Mouse (Mus musculus): Measurements from ENCODE around the gene Slc34a3. TPM values are rescaled to one million over a fixed set of nuclear protein-coding genes. Genes with fewer than 3 reads are reported as not detected.

Slc34a3 gene
- polyA plus RNA-seq, 1 experiment from 2014 or later: not detected

GRCm38 (mm10) chr2:25225811-25226379, 8.3 kb downstream of the Slc34a3 start:
- Histone ChIP-seq H3K36me3 (ENCODE audit: control insufficient read depth, insufficient read depth, low read length) (peaks cover 2% of the 10 kb centered on the region; the same call in 1 of the 2 replicates), H3K4me3 (ENCODE audit: low read depth, low read length) (peak overlapping the region; percentile 85), H3K4me1 (ENCODE audit: control insufficient read depth, insufficient read depth, low read length) (peaks cover 8% of the 10 kb centered on the region), H3K9me3 (ENCODE audit: control insufficient read depth, low read length) (no peaks in the 10 kb centered on the region), H3K4me2 (ENCODE audit: low read depth, severe bottlenecking) (peak overlapping the region; percentile 64), H3K9ac (ENCODE audit: low read length) (no peak overlapping the region), H3K27ac (replicated peaks; ENCODE audit: low read depth, low read length) (peak overlapping the region; percentile 96), H3K27me3 (ENCODE audit: control insufficient read depth, insufficient read depth, low read length) (no peaks in the 10 kb centered on the region)
- 74% methylated on average over 8 of the region's 8 CpGs for WGBS
- ATAC-seq (ENCODE audit: insufficient number of reproducible peaks, low FRiP score, low TSS enrichment, low read depth) (no peak), DNase-seq (ENCODE audit: low spot score) (no peak)

GRCm38 (mm10) chr2:25224766-25225752, 9.1 kb downstream of the Slc34a3 start:
- peak overlapping the region; percentile 96 for H3K27ac ChIP-seq (replicated peaks; ENCODE audit: low read depth, low read length)
- ATAC-seq (ENCODE audit: insufficient number of reproducible peaks, low FRiP score, low TSS enrichment, low read depth) (peak; percentile 96), DNase-seq (ENCODE audit: low spot score) (peak; percentile 97)
- H3K4me3 ChIP-seq (ENCODE audit: low read depth, low read length): peak overlapping the region; percentile 85
- H3K9me3 ChIP-seq (ENCODE audit: control insufficient read depth, low read length): no peaks in the 10 kb centered on the region
- peak overlapping the region; percentile 65 for H3K9ac ChIP-seq (ENCODE audit: low read length)
- no peaks in the 10 kb centered on the region for H3K27me3 ChIP-seq (ENCODE audit: control insufficient read depth, insufficient read depth, low read length)
- 2% methylated on average over 41 of the region's 41 CpGs for WGBS
- H3K36me3 ChIP-seq (ENCODE audit: control insufficient read depth, insufficient read depth, low read length): peaks cover 2% of the 10 kb centered on the region; the same call in 1 of the 2 replicates
- H3K4me2 ChIP-seq (ENCODE audit: low read depth, severe bottlenecking): peak overlapping the region; percentile 64
- peaks cover 8% of the 10 kb centered on the region for H3K4me1 ChIP-seq (ENCODE audit: control insufficient read depth, insufficient read depth, low read length)

- ATAC-seq (ENCODE audit: insufficient number of reproducible peaks, low FRiP score, low TSS enrichment, low read depth) (no peak), DNase-seq (ENCODE audit: low spot score) (no peak)
- Histone ChIP-seq H3K4me2 (ENCODE audit: low read depth, severe bottlenecking) (peak within 1 kb of the TSS; percentile 93), H3K4me3 (ENCODE audit: low read depth, low read length) (peak within 1 kb of the TSS; percentile 85), H3K27ac (replicated peaks; ENCODE audit: low read depth, low read length) (peak within 1 kb of the TSS; percentile 96), H3K4me1 (ENCODE audit: control insufficient read depth, insufficient read depth, low read length) (peaks cover 8% of the 10 kb centered on the region), H3K9ac (ENCODE audit: low read length) (peak within 1 kb of the TSS; percentile 82), H3K27me3 (ENCODE audit: control insufficient read depth, insufficient read depth, low read length) (no peaks in the 10 kb centered on the region), H3K36me3 (ENCODE audit: control insufficient read depth, insufficient read depth, low read length) (peaks cover 2% of the 10 kb centered on the region; the same call in 1 of the 2 replicates), H3K9me3 (ENCODE audit: control insufficient read depth, low read length) (no peaks in the 10 kb centered on the region)
- WGBS: under 1% methylated on average over 17 of the region's 17 CpGs
These were observed 9.7 kb downstream of the Slc34a3 start, which contains the start of gene Tubb4b for GRCm38 (mm10) chr2:25224492-25224765. Gene Tubb4b (minus strand): TSS chr2:25224702.

- DNase-seq (ENCODE audit: low spot score) (peak; percentile 36), ATAC-seq (ENCODE audit: insufficient number of reproducible peaks, low FRiP score, low TSS enrichment, low read depth) (peak; percentile 16)
- peak overlapping the region; percentile 85 for H3K4me3 ChIP-seq (ENCODE audit: low read depth, low read length)
- 1% methylated on average over 53 of the region's 53 CpGs for WGBS
- no peaks in the 10 kb centered on the region for H3K9me3 ChIP-seq (ENCODE audit: control insufficient read depth, low read length)
- H3K9ac ChIP-seq (ENCODE audit: low read length): peak overlapping the region; percentile 82
- peak overlapping the region; percentile 88 for H3K27ac ChIP-seq (replicated peaks; ENCODE audit: low read depth, low read length)
- H3K4me1 ChIP-seq (ENCODE audit: control insufficient read depth, insufficient read depth, low read length): peaks cover 8% of the 10 kb centered on the region
- H3K4me2 ChIP-seq (ENCODE audit: low read depth, severe bottlenecking): peak overlapping the region; percentile 93
- peaks cover 2% of the 10 kb centered on the region; the same call in 1 of the 2 replicates for H3K36me3 ChIP-seq (ENCODE audit: control insufficient read depth, insufficient read depth, low read length)
- no peaks in the 10 kb centered on the region for H3K27me3 ChIP-seq (ENCODE audit: control insufficient read depth, insufficient read depth, low read length)
These were observed 10.3 kb downstream of the Slc34a3 start for GRCm38 (mm10) chr2:25223681-25224491.

GRCm38 (mm10) chr2:25221331-25221772, 12.8 kb downstream of the Slc34a3 start:
- Histone ChIP-seq H3K4me3 (ENCODE audit: low read depth, low read length) (no peak overlapping the region), H3K27me3 (ENCODE audit: control insufficient read depth, insufficient read depth, low read length) (no peaks in the 10 kb centered on the region), H3K36me3 (ENCODE audit: control insufficient read depth, insufficient read depth, low read length) (peaks cover 2% of the 10 kb centered on the region; the same call in 1 of the 2 replicates), H3K9me3 (ENCODE audit: control insufficient read depth, low read length) (no peaks in the 10 kb centered on the region), H3K9ac (ENCODE audit: low read length) (no peak overlapping the region), H3K4me1 (ENCODE audit: control insufficient read depth, insufficient read depth, low read length) (peaks cover 8% of the 10 kb centered on the region), H3K4me2 (ENCODE audit: low read depth, severe bottlenecking) (no peak overlapping the region), H3K27ac (replicated peaks; ENCODE audit: low read depth, low read length) (no peak overlapping the region)
- ATAC-seq (ENCODE audit: insufficient number of reproducible peaks, low FRiP score, low TSS enrichment, low read depth): no peak
- 69% methylated on average over 5 of the region's 5 CpGs for WGBS
- DNase-seq (ENCODE audit: low spot score): no peak

- Histone ChIP-seq H3K9me3 (ENCODE audit: control insufficient read depth, low read length) (no peaks in the 10 kb centered on the region), H3K4me1 (ENCODE audit: control insufficient read depth, insufficient read depth, low read length) (peaks cover 3% of the 10 kb centered on the region; the same call in 1 of the 2 replicates), H3K9ac (ENCODE audit: low read length) (no peak within 1 kb of the TSS), H3K27me3 (ENCODE audit: control insufficient read depth, insufficient read depth, low read length) (no peaks in the 10 kb centered on the region), H3K27ac (replicated peaks; ENCODE audit: low read depth, low read length) (no peak within 1 kb of the TSS), H3K4me3 (ENCODE audit: low read depth, low read length) (no peak within 1 kb of the TSS), H3K4me2 (ENCODE audit: low read depth, severe bottlenecking) (no peak within 1 kb of the TSS), H3K36me3 (ENCODE audit: control insufficient read depth, insufficient read depth, low read length) (peaks cover 2% of the 10 kb centered on the region; the same call in 1 of the 2 replicates)
- ATAC-seq (ENCODE audit: insufficient number of reproducible peaks, low FRiP score, low TSS enrichment, low read depth) (no peak), DNase-seq (ENCODE audit: low spot score) (no peak)
These were observed 15.7 kb downstream of the Slc34a3 start, which contains the start of gene Fam166a for GRCm38 (mm10) chr2:25218445-25218844. Gene Fam166a (plus strand): TSS chr2:25218745.

- H3K4me1 ChIP-seq (ENCODE audit: control insufficient read depth, insufficient read depth, low read length): no peaks in the 10 kb centered on the region
- DNase-seq (ENCODE audit: low spot score): no peak
- no peak overlapping the region for H3K9ac ChIP-seq (ENCODE audit: low read length)
- no peak overlapping the region for H3K27ac ChIP-seq (replicated peaks; ENCODE audit: low read depth, low read length)
- H3K4me2 ChIP-seq (ENCODE audit: low read depth, severe bottlenecking): no peak overlapping the region
- peaks cover 2% of the 10 kb centered on the region; the same call in 1 of the 2 replicates for H3K36me3 ChIP-seq (ENCODE audit: control insufficient read depth, insufficient read depth, low read length)
- H3K4me3 ChIP-seq (ENCODE audit: low read depth, low read length): no peak overlapping the region
- no peaks in the 10 kb centered on the region for H3K27me3 ChIP-seq (ENCODE audit: control insufficient read depth, insufficient read depth, low read length)
- no peak for ATAC-seq (ENCODE audit: insufficient number of reproducible peaks, low FRiP score, low TSS enrichment, low read depth)
- WGBS: 60% methylated on average over 2 of the region's 2 CpGs
- no peaks in the 10 kb centered on the region for H3K9me3 ChIP-seq (ENCODE audit: control insufficient read depth, low read length)
These were observed 16.5 kb downstream of the Slc34a3 start for GRCm38 (mm10) chr2:25217666-25218065.

- no peaks in the 10 kb centered on the region for H3K36me3 ChIP-seq (ENCODE audit: control insufficient read depth, insufficient read depth, low read length)
- DNase-seq (ENCODE audit: low spot score) (no peak), ATAC-seq (ENCODE audit: insufficient number of reproducible peaks, low FRiP score, low TSS enrichment, low read depth) (no peak)
- no peaks in the 10 kb centered on the region for H3K9me3 ChIP-seq (ENCODE audit: control insufficient read depth, low read length)
- no peak within 1 kb of the TSS for H3K4me2 ChIP-seq (ENCODE audit: low read depth, severe bottlenecking)
- no peak within 1 kb of the TSS for H3K27ac ChIP-seq (replicated peaks; ENCODE audit: low read depth, low read length)
- H3K9ac ChIP-seq (ENCODE audit: low read length): no peak within 1 kb of the TSS
- H3K4me1 ChIP-seq (ENCODE audit: control insufficient read depth, insufficient read depth, low read length): peaks cover 10% of the 10 kb centered on the region
- H3K4me3 ChIP-seq (ENCODE audit: low read depth, low read length): no peak within 1 kb of the TSS
- no peaks in the 10 kb centered on the region for H3K27me3 ChIP-seq (ENCODE audit: control insufficient read depth, insufficient read depth, low read length)
- 82% methylated on average over 3 of the region's 3 CpGs for WGBS
These were observed 19.7 kb downstream of the Slc34a3 start, which contains the start of gene Stpg3 for GRCm38 (mm10) chr2:25214444-25214843. Gene Stpg3 (minus strand): TSS chr2:25214637.

Data from limb, embryonic 11.5 days (tissue).